Mouse (Mus musculus): Measurements from ENCODE around the gene Rpp25. TPM values are rescaled to one million over a fixed set of nuclear protein-coding genes. Genes with fewer than 3 reads are reported as not detected.

Gene Rpp25
- polyA plus RNA-seq, 1 experiment: 11.1 TPM

- no peak overlapping the region for H3K27ac ChIP-seq (ENCODE audit: insufficient read depth, low read length)
- WGBS: 71% methylated on average over 11 of the region's 11 CpGs
- H3K4me3 ChIP-seq (replicated peaks; ENCODE audit: insufficient read depth, low read depth, low read length): no peak overlapping the region
- no peak for DNase-seq
- no peaks in the 10 kb centered on the region for H3K27me3 ChIP-seq (ENCODE audit: control insufficient read depth, insufficient read depth, low read length)
- H3K4me1 ChIP-seq (ENCODE audit: control insufficient read depth, insufficient read depth, low read length): peaks cover 23% of the 10 kb centered on the region
- TF ChIP-seq POLR2A (IDR thresholded peaks at IDR 0.05; ENCODE audit: borderline replicate concordance, insufficient read depth, low read length) (no peak), CTCF (IDR thresholded peaks at IDR 0.05; ENCODE audit: borderline replicate concordance, insufficient read depth, low read depth, low read length) (no peak)
Observed at GRCm38 (mm10) chr9:57547869-57548268, 44.0 kb downstream of the Rpp25 start.

- WGBS: 20% methylated on average over 4 of the region's 4 CpGs
- TF ChIP-seq POLR2A (IDR thresholded peaks at IDR 0.05; ENCODE audit: borderline replicate concordance, insufficient read depth, low read length): no peak
- no peak for TF ChIP-seq CTCF (IDR thresholded peaks at IDR 0.05; ENCODE audit: borderline replicate concordance, insufficient read depth, low read depth, low read length)
- Histone ChIP-seq H3K27me3 (ENCODE audit: control insufficient read depth, insufficient read depth, low read length) (no peaks in the 10 kb centered on the region), H3K27ac (ENCODE audit: insufficient read depth, low read length) (no peak overlapping the region), H3K4me3 (replicated peaks; ENCODE audit: insufficient read depth, low read depth, low read length) (no peak overlapping the region), H3K4me1 (ENCODE audit: control insufficient read depth, insufficient read depth, low read length) (peaks cover 23% of the 10 kb centered on the region)
- peak in 1 of 2 experiments; percentile 34 for DNase-seq
Observed at GRCm38 (mm10) chr9:57549186-57549585, 45.4 kb downstream of the Rpp25 start.

- peaks cover 23% of the 10 kb centered on the region for H3K4me1 ChIP-seq (ENCODE audit: control insufficient read depth, insufficient read depth, low read length)
- TF ChIP-seq CTCF (IDR thresholded peaks at IDR 0.05; ENCODE audit: borderline replicate concordance, insufficient read depth, low read depth, low read length): no peak
- TF ChIP-seq POLR2A (IDR thresholded peaks at IDR 0.05; ENCODE audit: borderline replicate concordance, insufficient read depth, low read length): no peak
- WGBS: 86% methylated on average over 11 of the region's 11 CpGs
- peak in 1 of 2 experiments; percentile 8 for DNase-seq
- no peak overlapping the region for H3K27ac ChIP-seq (ENCODE audit: insufficient read depth, low read length)
- H3K27me3 ChIP-seq (ENCODE audit: control insufficient read depth, insufficient read depth, low read length): no peaks in the 10 kb centered on the region
- H3K4me3 ChIP-seq (replicated peaks; ENCODE audit: insufficient read depth, low read depth, low read length): no peak overlapping the region
Observed at GRCm38 (mm10) chr9:57550126-57550862, 46.5 kb downstream of the Rpp25 start.

GRCm38 (mm10) chr9:57552139-57552887 lies 48.5 kb downstream of the Rpp25 start, which contains the start of gene Mpi:
Gene Mpi (minus strand): TSS chr9:57552763.
- H3K27ac ChIP-seq (ENCODE audit: insufficient read depth, low read length): 0 out of 2 replicates have a peak within 1 kb of the TSS, but pooled peaks have one; percentile 8
- H3K4me1 ChIP-seq (ENCODE audit: control insufficient read depth, insufficient read depth, low read length): peaks cover 20% of the 10 kb centered on the region
- WGBS: under 1% methylated on average over 28 of the region's 28 CpGs
- H3K27me3 ChIP-seq (ENCODE audit: control insufficient read depth, insufficient read depth, low read length): no peaks in the 10 kb centered on the region
- TF ChIP-seq CTCF (IDR thresholded peaks at IDR 0.05; ENCODE audit: borderline replicate concordance, insufficient read depth, low read depth, low read length) (no peak), POLR2A (IDR thresholded peaks at IDR 0.05; ENCODE audit: borderline replicate concordance, insufficient read depth, low read length) (peak; percentile 77; the same call in 1 of the 2 replicates)
- H3K4me3 ChIP-seq (replicated peaks; ENCODE audit: insufficient read depth, low read depth, low read length): peak within 1 kb of the TSS; percentile 81
- peak; percentile 72 to 78 for DNase-seq

- no peak overlapping the region for H3K27ac ChIP-seq (ENCODE audit: insufficient read depth, low read length)
- no peak for TF ChIP-seq CTCF (IDR thresholded peaks at IDR 0.05; ENCODE audit: borderline replicate concordance, insufficient read depth, low read depth, low read length)
- no peak for TF ChIP-seq POLR2A (IDR thresholded peaks at IDR 0.05; ENCODE audit: borderline replicate concordance, insufficient read depth, low read length)
- peaks cover 12% of the 10 kb centered on the region for H3K4me1 ChIP-seq (ENCODE audit: control insufficient read depth, insufficient read depth, low read length)
- H3K4me3 ChIP-seq (replicated peaks; ENCODE audit: insufficient read depth, low read depth, low read length): no peak overlapping the region
- no peak for DNase-seq
- H3K27me3 ChIP-seq (ENCODE audit: control insufficient read depth, insufficient read depth, low read length): no peaks in the 10 kb centered on the region
- WGBS: 82% methylated on average over 11 of the region's 11 CpGs
Observed at GRCm38 (mm10) chr9:57553119-57553518, 49.3 kb downstream of the Rpp25 start.

- no peak overlapping the region for H3K27ac ChIP-seq (ENCODE audit: insufficient read depth, low read length)
- TF ChIP-seq POLR2A (IDR thresholded peaks at IDR 0.05; ENCODE audit: borderline replicate concordance, insufficient read depth, low read length) (no peak), CTCF (IDR thresholded peaks at IDR 0.05; ENCODE audit: borderline replicate concordance, insufficient read depth, low read depth, low read length) (no peak)
- no peak overlapping the region for H3K4me3 ChIP-seq (replicated peaks; ENCODE audit: insufficient read depth, low read depth, low read length)
- DNase-seq: no peak
- no peaks in the 10 kb centered on the region for H3K4me1 ChIP-seq (ENCODE audit: control insufficient read depth, insufficient read depth, low read length)
- 66% methylated on average over 3 of the region's 3 CpGs for WGBS
- H3K27me3 ChIP-seq (ENCODE audit: control insufficient read depth, insufficient read depth, low read length): no peaks in the 10 kb centered on the region
Observed at GRCm38 (mm10) chr9:57554753-57555152, 50.9 kb downstream of the Rpp25 start.

Other genes with a start within 250 kb of the Rpp25 start
- gene 1700017B05Rik, start 241.4 kb upstream of the Rpp25 start, polyA plus RNA-seq (2012; rRNA removed): 4.9 and 6.0 TPM in 2 replicates
- 20.2 and 21.2 TPM in 2 replicates for gene Ppcdc, start 63.9 kb upstream of the Rpp25 start, polyA plus RNA-seq (2012; rRNA removed)
- 353 and 360 TPM in 2 replicates for gene Scamp5, start 36.0 kb upstream of the Rpp25 start, polyA plus RNA-seq (2012; rRNA removed)
- gene Cox5a, start 17.2 kb downstream of the Rpp25 start, polyA plus RNA-seq (2012; rRNA removed): 554 and 607 TPM in 2 replicates
- gene Fam219b, start 33.5 kb downstream of the Rpp25 start, polyA plus RNA-seq (2012; rRNA removed): 10.9 and 11.0 TPM in 2 replicates
- gene Mpi, start 48.7 kb downstream of the Rpp25 start, polyA plus RNA-seq (2012; rRNA removed): 86.5 and 95.1 TPM in 2 replicates
- 35.5 and 38.8 TPM in 2 replicates for gene Scamp2, start 56.9 kb downstream of the Rpp25 start, polyA plus RNA-seq (2012; rRNA removed)
- gene Ulk3, start 85.4 kb downstream of the Rpp25 start, polyA plus RNA-seq (2012; rRNA removed): 39.5 and 40.3 TPM in 2 replicates
- 1.4 and 1.5 TPM in 2 replicates for gene Cplx3, start 102.3 kb downstream of the Rpp25 start, polyA plus RNA-seq (2012; rRNA removed)
- 0.06 TPM in 1 of 2 replicates, not detected in the other for gene Lman1l, start 116.7 kb downstream of the Rpp25 start, polyA plus RNA-seq (2012; rRNA removed)
- 45.5 and 57.2 TPM in 2 replicates for gene Csk, start 149.6 kb downstream of the Rpp25 start, polyA plus RNA-seq (2012; rRNA removed)
- gene Cyp1a2, start 179.7 kb downstream of the Rpp25 start, polyA plus RNA-seq (2012; rRNA removed): not detected in 2 replicates
- 0.10 and 0.11 TPM in 2 replicates for gene Cyp1a1, start 183.9 kb downstream of the Rpp25 start, polyA plus RNA-seq (2012; rRNA removed)
- gene Edc3, start 204.5 kb downstream of the Rpp25 start, polyA plus RNA-seq (2012; rRNA removed): 16.1 TPM in 2 replicates

Data from cerebellum, adult 2 months (tissue).